Mouse (Mus musculus) C2C12 (cell line): ENCODE results near the gene Abcc12.

Source experiments
- CTCF ChIP-seq: IDR thresholded peaks from one replicate; pipeline ENCODE4 v1.5.1; 2011; ENCODE audit not compliant: control insufficient read depth, insufficient read depth, insufficient read length
- MAX ChIP-seq: IDR thresholded peaks from one replicate; pipeline ENCODE4 v1.6.1; 2011; ENCODE audit warnings: mild to moderate bottlenecking, control low read depth
- USF1 ChIP-seq: IDR thresholded peaks from one replicate; pipeline ENCODE4 v1.6.1; 2011; ENCODE audit warnings: low read depth, mild to moderate bottlenecking, control low read depth, moderate library complexity

GRCm38 (mm10) chr8:86557186-86558045 lies 23.1 kb downstream of the Abcc12 start:
- no peak for TF ChIP-seq MAX
- no peak for TF ChIP-seq USF1
- no peak for TF ChIP-seq CTCF
